Mouse (Mus musculus) ES-Bruce4 (cell line): ENCODE data around the gene Cd44. TPM values are rescaled to one million over a fixed set of nuclear protein-coding genes. Genes with fewer than 3 reads are reported as not detected.

Experiments
- H3K27ac ChIP-seq: 2 replicates; pipeline ENCODE4 v1.5.1; 2012; ENCODE audit warnings: low read length, inconsistent platforms; ENCODE audit not compliant: insufficient read depth
- H3K27me3 ChIP-seq: 2 replicates; pipeline ENCODE4 v1.6.1; 2012; ENCODE audit warnings: mild to moderate bottlenecking, low read length, inconsistent platforms; ENCODE audit not compliant: control insufficient read depth, poor library complexity, insufficient read depth, severe bottlenecking
- H3K36me3 ChIP-seq: 2 replicates; pipeline ENCODE4 v1.6.1; 2012; ENCODE audit warnings: inconsistent platforms, mild to moderate bottlenecking, low read length, moderate library complexity; ENCODE audit not compliant: control insufficient read depth, poor library complexity, insufficient read depth, severe bottlenecking
- H3K4me1 ChIP-seq: one replicate; pipeline ENCODE4 v1.8.1; 2011; ENCODE audit warnings: low read length; ENCODE audit not compliant: control insufficient read depth, insufficient read depth
- H3K4me3 ChIP-seq: 2 replicates; pipeline ENCODE4 v1.5.1; 2011; ENCODE audit warnings: low read depth, mild to moderate bottlenecking, low read length
- H3K9ac ChIP-seq: 2 replicates; pipeline ENCODE4 v1.6.1; 2012; ENCODE audit warnings: low read depth, mild to moderate bottlenecking, inconsistent platforms; ENCODE audit not compliant: poor library complexity, severe bottlenecking
- H3K9me3 ChIP-seq: replicated peaks from 2 replicates; pipeline ENCODE4 v1.6.1; 2012; ENCODE audit warnings: mild to moderate bottlenecking, low read length, inconsistent platforms; ENCODE audit not compliant: control insufficient read depth, poor library complexity, insufficient read depth, severe bottlenecking
- CTCF ChIP-seq: IDR thresholded peaks from one replicate; pipeline ENCODE4 v1.8.1; 2011; ENCODE audit warnings: low read depth, low read length
- EP300 ChIP-seq: IDR thresholded peaks from 2 replicates; pipeline ENCODE4 v1.6.1; 2011; ENCODE audit warnings: low read depth, low read length; ENCODE audit not compliant: insufficient read depth
- POLR2A ChIP-seq: IDR thresholded peaks from one replicate; pipeline ENCODE4 v1.8.1; 2011; ENCODE audit warnings: low read length; ENCODE audit not compliant: insufficient read depth
- polyA plus RNA-seq: library from polyadenylated mRNA; stranded (reverse); fragments of >200 nt; gene quantifications from 2 replicates; pipeline ENCODE4 v1.2.4, GENCODE M21; 2011; ENCODE audit warnings: low read depth; ENCODE audit not compliant: missing spikeins, insufficient read depth, insufficient read length

Cd44 gene
- polyA plus RNA-seq, 1 experiment: 6.6 TPM

- Histone ChIP-seq H3K27me3 (no peaks in the 10 kb centered on the region), H3K27ac (no peak overlapping the region), H3K9ac (no peak overlapping the region), H3K4me3 (no peak overlapping the region), H3K36me3 (no peaks in the 10 kb centered on the region), H3K4me1 (no peaks in the 10 kb centered on the region), H3K9me3 (no peaks in the 10 kb centered on the region)
- TF ChIP-seq CTCF (no peak), POLR2A (no peak), EP300 (no peak)
Measured at GRCm38 (mm10) chr2:102934834-102935233, 33.4 kb upstream of the Cd44 start.

DNA sequence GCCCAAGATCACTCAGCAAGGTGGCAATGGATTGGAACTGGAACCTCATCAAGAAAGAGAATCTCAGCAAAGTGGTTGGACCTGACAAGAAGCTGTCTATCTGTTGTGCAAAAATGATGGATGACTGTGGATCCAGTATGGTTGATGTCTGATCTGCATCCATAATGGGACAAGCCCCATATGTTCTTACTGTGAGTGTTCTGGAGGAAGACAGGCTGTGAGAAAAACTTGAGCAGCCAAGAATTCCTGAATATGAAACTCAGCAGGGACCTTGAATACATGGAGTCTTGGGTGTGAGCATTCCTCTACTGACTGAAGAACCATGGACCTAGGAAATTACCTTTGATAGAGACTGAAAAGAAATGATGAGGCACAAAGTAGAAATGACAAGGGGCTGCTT lies 32.3 kb upstream of the Cd44 start:
- Histone ChIP-seq H3K4me3 (no peak overlapping the region), H3K9me3 (no peaks in the 10 kb centered on the region), H3K4me1 (no peaks in the 10 kb centered on the region), H3K27ac (no peak overlapping the region), H3K36me3 (no peaks in the 10 kb centered on the region), H3K9ac (no peak overlapping the region), H3K27me3 (no peaks in the 10 kb centered on the region)
- TF ChIP-seq CTCF (no peak), EP300 (no peak), POLR2A (no peak)

GRCm38 (mm10) chr2:102933142-102933541 lies 31.7 kb upstream of the Cd44 start:
- Histone ChIP-seq H3K36me3 (no peaks in the 10 kb centered on the region), H3K27ac (no peak overlapping the region), H3K4me1 (no peaks in the 10 kb centered on the region), H3K27me3 (no peaks in the 10 kb centered on the region), H3K9me3 (no peaks in the 10 kb centered on the region), H3K4me3 (no peak overlapping the region), H3K9ac (no peak overlapping the region)
- TF ChIP-seq EP300 (no peak), CTCF (no peak), POLR2A (no peak)

- no peaks in the 10 kb centered on the region for H3K4me1 ChIP-seq
- no peaks in the 10 kb centered on the region for H3K36me3 ChIP-seq
- TF ChIP-seq CTCF (no peak), EP300 (no peak), POLR2A (no peak)
- no peaks in the 10 kb centered on the region for H3K27me3 ChIP-seq
- no peak overlapping the region for H3K4me3 ChIP-seq
- no peak overlapping the region for H3K9ac ChIP-seq
- no peaks in the 10 kb centered on the region for H3K9me3 ChIP-seq
- no peak overlapping the region for H3K27ac ChIP-seq
Measured at GRCm38 (mm10) chr2:102932667-102933066, 31.2 kb upstream of the Cd44 start.

DNA sequence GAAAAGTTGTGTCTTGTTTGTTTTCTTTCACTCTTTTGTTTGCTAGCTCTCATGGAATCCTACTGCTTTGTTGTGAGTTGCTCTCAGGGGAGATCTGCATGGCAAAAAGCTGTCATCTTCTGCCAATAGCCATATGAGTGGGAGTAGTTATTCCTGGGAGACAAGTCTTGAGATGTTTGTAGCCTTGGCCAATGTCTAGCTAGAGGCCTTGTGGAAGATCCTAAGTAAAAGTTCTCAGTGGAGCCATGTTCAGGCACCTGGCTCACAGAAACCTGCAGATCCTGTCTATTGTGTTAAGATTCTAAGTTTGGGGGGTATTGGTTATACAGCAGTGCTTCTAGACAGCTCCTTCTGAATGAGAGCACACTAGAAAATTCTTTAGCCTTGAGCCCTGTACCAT lies 26.7 kb upstream of the Cd44 start:
- H3K4me3 ChIP-seq: no peak overlapping the region
- H3K36me3 ChIP-seq: no peaks in the 10 kb centered on the region
- no peak overlapping the region for H3K27ac ChIP-seq
- no peaks in the 10 kb centered on the region for H3K27me3 ChIP-seq
- TF ChIP-seq POLR2A: no peak
- TF ChIP-seq CTCF: no peak
- no peak for TF ChIP-seq EP300
- H3K9ac ChIP-seq: no peak overlapping the region
- no peaks in the 10 kb centered on the region for H3K4me1 ChIP-seq
- no peaks in the 10 kb centered on the region for H3K9me3 ChIP-seq

GRCm38 (mm10) chr2:102924480-102924879 lies 23.0 kb upstream of the Cd44 start:
- Histone ChIP-seq H3K27me3 (no peaks in the 10 kb centered on the region), H3K9me3 (no peaks in the 10 kb centered on the region), H3K4me1 (no peaks in the 10 kb centered on the region), H3K27ac (no peak overlapping the region), H3K9ac (no peak overlapping the region), H3K4me3 (no peak overlapping the region), H3K36me3 (no peaks in the 10 kb centered on the region)
- TF ChIP-seq EP300 (no peak), POLR2A (no peak), CTCF (no peak)
